Mouse (Mus musculus) heart, adult 2 months (tissue): Measurements from ENCODE around the gene Tuba3b.

Experiments used
- CTCF ChIP-seq: fragments of 200-600 bp; IDR thresholded peaks from 2 replicates; pipeline ENCODE4 v1.8.1; 2022; ENCODE audit warnings: antibody characterized with exemption, mild to moderate bottlenecking, moderate library complexity
- EP300 ChIP-seq: fragments of 200-500 bp; IDR thresholded peaks from 2 replicates; pipeline ENCODE4 v1.6.1; 2011; ENCODE audit warnings: low read depth, low read length, control low read depth; ENCODE audit not compliant: insufficient read depth
- POLR2A ChIP-seq: fragments of 200-500 bp; IDR thresholded peaks from 2 replicates; pipeline ENCODE4 v1.6.1; 2011; ENCODE audit warnings: mild to moderate bottlenecking, low read depth, low read length, control low read depth; ENCODE audit not compliant: insufficient read depth

DNA sequence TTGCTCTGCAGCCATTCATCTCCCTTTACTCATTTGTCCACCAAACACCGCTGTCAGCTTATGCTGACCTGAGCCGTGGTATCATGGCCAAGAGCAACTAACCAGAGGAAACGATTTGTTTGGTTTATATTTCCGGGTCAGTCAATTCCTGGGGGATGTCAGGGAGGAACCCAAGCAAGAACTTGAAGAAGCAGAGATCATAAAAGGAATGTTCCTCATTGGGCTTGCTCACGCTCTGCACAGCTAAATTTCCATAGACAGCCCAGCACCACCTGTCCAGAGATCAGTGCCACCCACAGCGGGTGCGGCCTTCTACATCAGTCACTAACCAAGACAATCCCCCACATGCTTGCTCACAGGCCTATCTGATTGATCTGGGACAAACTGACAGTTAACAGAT is 1.3 kb upstream of the Tuba3b start, which contains the start of gene Lmntd1:
- TF ChIP-seq CTCF (no peak), EP300 (no peak), POLR2A (no peak)
